Mouse (Mus musculus): ENCODE measurements at regions not wholly inside any gene's neighbourhood (a gene's known extent, or its start where the extent isn't known, plus 50 kb on each side); places are given as distances from the start of the nearest gene placed in this dataset.

GRCm38 (mm10) chr9:118285481-118285880 lies 135.5 kb upstream of the Cmc1 start:
- no peak for TF ChIP-seq CTCF (IDR thresholded peaks at IDR 0.05)
- no peak for TF ChIP-seq POLR2A (IDR thresholded peaks at IDR 0.05; ENCODE audit: insufficient read depth, low read depth, low read length)
- TF ChIP-seq EP300 (IDR thresholded peaks at IDR 0.05; ENCODE audit: insufficient read depth, low read depth, low read length): no peak

Data from heart, adult 2 months (tissue).